Mouse (Mus musculus): ENCODE results near the gene Cyp2c23.

DNA sequence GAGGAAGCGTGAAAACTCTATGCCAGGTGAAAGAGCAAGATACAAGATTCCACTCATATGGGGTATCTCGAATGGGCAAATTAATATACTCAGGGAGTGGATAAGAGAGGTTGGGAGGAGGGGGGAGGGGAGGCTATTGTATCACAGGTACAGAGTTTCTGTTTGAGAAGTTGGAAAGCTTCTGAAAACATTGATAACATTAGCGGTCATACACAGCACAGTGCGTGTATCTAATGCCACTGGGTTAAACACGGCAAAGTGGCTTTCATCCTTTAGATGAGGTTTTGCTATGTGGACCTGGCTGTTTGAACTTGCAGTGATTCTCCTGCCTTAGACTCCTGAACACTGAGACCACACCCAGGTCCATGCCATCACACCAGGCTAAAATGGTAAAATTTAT, 1.0 kb upstream of the Cyp2c23 start:
- no peak for TF ChIP-seq POLR2A (IDR thresholded peaks at IDR 0.05; ENCODE audit: insufficient read depth, low read depth, low read length)
- no peak for TF ChIP-seq CTCF (IDR thresholded peaks at IDR 0.05)

Measured in heart, adult 2 months (tissue).